ENCODE assay signal across 26 mouse cellular contexts in the genomic region with DNA sequence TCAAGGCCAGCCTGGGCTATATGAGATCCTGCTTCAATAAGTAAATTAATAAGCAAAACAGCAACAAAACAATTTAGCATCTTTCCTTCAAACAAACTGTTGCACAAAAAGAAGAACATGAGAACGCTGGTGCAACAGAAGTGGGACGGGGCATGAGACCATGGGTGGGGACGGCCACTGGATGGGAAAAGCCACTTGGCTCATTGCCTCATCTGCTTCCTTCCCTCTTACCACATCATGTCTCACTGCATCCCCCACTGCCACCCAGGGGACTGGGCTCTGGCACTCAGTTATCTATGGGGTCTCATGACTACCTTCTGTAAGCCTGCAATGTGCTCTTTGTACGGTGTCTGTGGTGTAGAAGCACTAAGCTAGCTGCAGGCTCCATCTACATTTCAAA.
"Had no signal": no experiment of that assay in that cellular context is flagged by ENCODE, and none has a peak within 500 bp of the region (broad histone marks: within the 10 kb centered on the region; RNA-seq: fewer than 3 reads in every experiment).

No protein-coding gene starts in this region.

- H3K4me1 ChIP-seq: intestine, embryonic 15.5 days; liver, embryonic 13.5 days; liver, embryonic 15.5 days had no signal

- H3K4me2 ChIP-seq: heart, embryonic 12.5 days; hindbrain, embryonic 12.5 days; hindbrain, embryonic 14.5 days; intestine, embryonic 15.5 days; limb, embryonic 12.5 days; liver, embryonic 11.5 days; liver, embryonic 13.5 days; liver, embryonic 15.5 days had no signal

- H3K27me3 ChIP-seq: heart, embryonic 12.5 days; hindbrain, embryonic 12.5 days; intestine, embryonic 15.5 days; limb, embryonic 12.5 days; liver, embryonic 15.5 days had no signal

- DNase-seq: gastrocnemius, postnatal 14 days; gastrocnemius, postnatal 36 days; heart, postnatal 10 days; heart, postnatal 4 days; kidney, adult 18-20 months; kidney, adult 8-10 months; kidney, postnatal 14 days; kidney, postnatal 36 days; liver; liver, embryonic 13.5 days; liver, postnatal 0 days had no signal

- ATAC-seq: hindbrain, embryonic 16.5 days; inflammation-experienced regulatory T-cells, adult 6 months; intestine, embryonic 15.5 days; intestine, postnatal 0 days; liver, postnatal 0 days had no signal

- H3K36me3 ChIP-seq: heart, embryonic 10.5 days; heart, embryonic 12.5 days; intestine, embryonic 15.5 days; limb, embryonic 10.5 days; limb, embryonic 12.5 days; liver, embryonic 13.5 days; liver, embryonic 15.5 days had no signal

- H3K4me3 ChIP-seq: heart, embryonic 10.5 days; heart, embryonic 12.5 days; hindbrain, embryonic 10.5 days; hindbrain, embryonic 12.5 days; intestine, embryonic 15.5 days; layer of hippocampus, adult 2 months; left cerebral cortex, adult 2 months; limb, embryonic 10.5 days; limb, embryonic 12.5 days; liver, embryonic 13.5 days; liver, embryonic 15.5 days had no signal

- H3K27ac ChIP-seq: heart, embryonic 10.5 days; hindbrain, embryonic 10.5 days; hindbrain, embryonic 12.5 days; hindbrain, embryonic 14.5 days; intestine, embryonic 15.5 days; layer of hippocampus, adult 2 months; left cerebral cortex, adult 2 months; limb, embryonic 10.5 days; limb, embryonic 12.5 days; liver, embryonic 13.5 days; liver, embryonic 15.5 days had no signal

- H3K9ac ChIP-seq: heart, embryonic 12.5 days; hindbrain, embryonic 12.5 days; hindbrain, embryonic 14.5 days; intestine, embryonic 15.5 days; limb, embryonic 12.5 days; liver, embryonic 13.5 days; liver, embryonic 15.5 days; liver, postnatal 0 days had no signal

- H3K9me3 ChIP-seq: heart, embryonic 10.5 days; heart, embryonic 12.5 days; hindbrain, embryonic 10.5 days; hindbrain, embryonic 12.5 days; intestine, embryonic 15.5 days; limb, embryonic 10.5 days; limb, embryonic 12.5 days; liver, embryonic 13.5 days; liver, embryonic 15.5 days had no signal
